Mouse (Mus musculus) intestine, embryonic 14.5 days (tissue): Measurements from ENCODE around the gene Cmtm3. TPM values are rescaled to one million over a fixed set of nuclear protein-coding genes. Genes with fewer than 3 reads are reported as not detected.

Experiments
- ATAC-seq: fragments of 200-750 bp; cut with Nextera tagmentation; replicated peaks from 2 replicates; pipeline ENCODE4 v1.8.0; 2017; ENCODE audit warnings: low read depth, moderate number of reproducible peaks, moderate TSS enrichment, moderate library complexity; ENCODE audit not compliant: low FRiP score, low TSS enrichment
- DNase-seq: peaks from one replicate; pipeline ENCODE4 v3.0.0-alpha.2; 2018; ENCODE audit warnings: low spot score
- H3K27ac ChIP-seq: fragments of 300-500 bp; sonication (generic); 2 replicates; pipeline ENCODE4 v1.5.1; 2014; ENCODE audit warnings: low read depth, mild to moderate bottlenecking, control low read depth
- H3K27me3 ChIP-seq: fragments of 300-500 bp; sonication (generic); replicated peaks from 2 replicates; pipeline ENCODE4 v1.6.1; 2014; ENCODE audit warnings: low read length, control low read depth; ENCODE audit not compliant: control insufficient read depth, insufficient read depth
- H3K36me3 ChIP-seq: fragments of 300-500 bp; sonication (generic); 2 replicates; pipeline ENCODE4 v1.6.1; 2014; ENCODE audit warnings: low read length, control low read depth; ENCODE audit not compliant: control insufficient read depth, insufficient read depth
- H3K4me1 ChIP-seq: fragments of 300-500 bp; sonication (generic); replicated peaks from 2 replicates; pipeline ENCODE4 v1.6.1; 2014; ENCODE audit warnings: low read length, control low read depth, mixed read lengths; ENCODE audit not compliant: control insufficient read depth, insufficient read depth
- H3K4me2 ChIP-seq: fragments of 300-500 bp; sonication (generic); 2 replicates; pipeline ENCODE4 v1.6.1; 2014; ENCODE audit warnings: low read length
- H3K4me3 ChIP-seq: fragments of 300-500 bp; sonication (generic); 2 replicates; pipeline ENCODE4 v1.5.1; 2014; ENCODE audit warnings: low read depth, low read length, control low read depth, mixed read lengths
- H3K9ac ChIP-seq: fragments of 300-500 bp; sonication (generic); 2 replicates; pipeline ENCODE4 v1.6.1; 2014; ENCODE audit warnings: mild to moderate bottlenecking, low read length
- H3K9me3 ChIP-seq: fragments of 300-500 bp; sonication (generic); 2 replicates; pipeline ENCODE4 v1.6.1; 2016; ENCODE audit warnings: low read length, control low read depth; ENCODE audit not compliant: control insufficient read depth
- WGBS: fragments of 180-500 bp; shearing (Covaris S2); extraction: QIAGEN DNeasy Blood & Tissue Kit; methylation state at CpG from one replicate; pipeline ENCODE4 v1.1.7; 2014; 5-methylcytosine and 5-hydroxymethylcytosine counted together
- polyA plus RNA-seq: library from polyadenylated mRNA; unstranded; fragments of >200 nt; fragmentation: Nextera tagmentation; extraction: Ambion mirVana; gene quantifications from 2 replicates; pipeline ENCODE4 v1.2.1, GENCODE M21; 2014

Gene Cmtm3
- polyA plus RNA-seq, 1 experiment from 2014 or later, result 155 TPM

- no peak overlapping the region for H3K27ac ChIP-seq
- peaks cover 27% of the 10 kb centered on the region for H3K4me1 ChIP-seq
- H3K4me2 ChIP-seq, result no peak overlapping the region
- H3K9ac ChIP-seq, result no peak overlapping the region
- no peaks in the 10 kb centered on the region for H3K36me3 ChIP-seq
- no peaks in the 10 kb centered on the region for H3K9me3 ChIP-seq
- H3K4me3 ChIP-seq, result no peak overlapping the region
- ATAC-seq, result no peak
- no peaks in the 10 kb centered on the region for H3K27me3 ChIP-seq
- WGBS, result 87% methylated on average over 6 of the region's 6 CpGs
- DNase-seq, result no peak
Measured at GRCm38 (mm10) chr8:104371121-104371520, 31.9 kb downstream of the Cmtm3 start.

DNA sequence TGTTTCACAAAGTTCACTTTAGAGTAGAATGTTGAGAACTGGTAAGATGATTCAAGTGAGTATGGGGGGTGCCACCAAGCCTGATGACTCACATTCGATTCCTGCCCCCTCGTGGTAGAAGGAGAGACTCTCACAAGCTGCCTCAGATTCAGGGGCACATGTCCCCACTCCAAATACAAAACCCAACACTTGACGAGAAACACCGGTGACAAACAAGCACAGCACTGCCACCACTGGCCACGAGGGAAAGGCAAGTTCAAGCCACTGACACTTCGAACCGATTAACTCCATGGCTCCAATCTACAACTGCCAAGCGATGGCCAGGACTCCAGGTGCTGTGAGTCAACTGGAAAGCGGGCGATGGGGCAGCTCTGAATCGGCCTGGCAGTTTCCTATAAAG is 34.6 kb downstream of the Cmtm3 start:
- DNase-seq (no peak), ATAC-seq (no peak)
- Histone ChIP-seq H3K9ac (no peak overlapping the region), H3K36me3 (no peaks in the 10 kb centered on the region), H3K9me3 (no peaks in the 10 kb centered on the region), H3K4me1 (peaks cover 33% of the 10 kb centered on the region), H3K4me3 (no peak overlapping the region), H3K4me2 (peak overlapping the region; percentile 26), H3K27me3 (no peaks in the 10 kb centered on the region), H3K27ac (peak overlapping the region; percentile 78)
- WGBS, result 80% methylated on average over 11 of the region's 11 CpGs

- no peaks in the 10 kb centered on the region for H3K9me3 ChIP-seq
- H3K4me2 ChIP-seq, result peak overlapping the region; percentile 26
- peak overlapping the region; percentile 78 for H3K27ac ChIP-seq
- no peak overlapping the region for H3K9ac ChIP-seq
- no peak overlapping the region for H3K4me3 ChIP-seq
- H3K27me3 ChIP-seq, result no peaks in the 10 kb centered on the region
- H3K36me3 ChIP-seq, result no peaks in the 10 kb centered on the region
- DNase-seq (no peak), ATAC-seq (no peak)
- WGBS, result 64% methylated on average over 11 of the region's 11 CpGs
- H3K4me1 ChIP-seq, result peaks cover 29% of the 10 kb centered on the region
Measured at GRCm38 (mm10) chr8:104374269-104374668, 35.1 kb downstream of the Cmtm3 start.

DNA sequence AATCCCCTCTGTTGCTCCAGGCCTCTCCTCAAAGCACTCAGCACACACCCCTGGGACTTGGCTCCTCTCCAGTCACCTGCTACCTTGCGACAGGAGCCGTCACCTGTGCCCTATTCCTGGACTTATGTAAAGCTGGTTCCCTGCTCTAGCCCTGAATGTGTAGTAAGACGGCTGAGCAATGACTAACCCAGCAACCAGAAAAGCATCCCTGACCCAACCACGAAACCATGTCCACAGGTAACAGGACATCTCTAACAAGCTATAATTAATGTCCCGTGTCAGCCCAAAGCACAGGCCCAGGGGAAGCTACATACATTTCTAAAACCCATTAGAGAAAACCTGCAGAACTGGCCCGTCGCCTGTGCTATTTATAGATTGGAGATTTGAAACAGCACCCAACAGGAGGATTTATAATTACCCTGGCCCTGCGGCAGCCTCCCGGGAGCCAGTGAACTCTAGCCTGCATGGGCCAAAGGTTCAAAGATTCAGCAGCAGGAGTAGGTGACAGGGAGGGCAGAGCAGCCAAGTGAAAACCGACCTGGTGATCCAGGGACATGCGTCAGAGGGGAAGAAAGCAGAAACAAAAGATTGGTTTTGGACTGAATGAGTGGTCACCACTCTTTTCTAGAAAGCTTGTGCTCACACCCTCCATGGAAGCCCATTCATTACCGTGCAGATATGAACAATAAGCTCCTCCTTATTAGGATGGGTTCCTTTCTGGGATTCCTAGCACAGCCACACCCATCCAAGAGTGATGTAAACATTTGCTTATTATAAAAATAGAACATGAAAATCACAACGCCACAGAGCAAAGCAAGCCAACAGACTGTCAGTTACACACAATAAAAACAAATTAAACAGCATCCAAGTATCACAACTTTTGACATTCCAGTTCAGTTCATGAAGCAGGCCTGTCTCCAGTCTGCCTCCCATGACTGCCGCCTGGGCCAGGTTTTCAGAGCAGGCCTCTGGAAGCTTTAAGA is 35.9 kb downstream of the Cmtm3 start:
- Histone ChIP-seq H3K36me3 (no peaks in the 10 kb centered on the region), H3K27ac (peak overlapping the region; percentile 78), H3K27me3 (no peaks in the 10 kb centered on the region), H3K9ac (peak overlapping the region; percentile 20; the same call in 1 of the 2 replicates), H3K4me1 (peaks cover 28% of the 10 kb centered on the region), H3K9me3 (no peaks in the 10 kb centered on the region), H3K4me3 (no peak overlapping the region), H3K4me2 (peak overlapping the region; percentile 21)
- 27% methylated on average over 14 of the region's 14 CpGs for WGBS
- peak; percentile 81 for ATAC-seq
- DNase-seq, result peak; percentile 80

GRCm38 (mm10) chr8:104375959-104376358 is 36.7 kb downstream of the Cmtm3 start:
- no peak for DNase-seq
- no peak for ATAC-seq
- H3K4me2 ChIP-seq, result peak overlapping the region; percentile 21; the same call in 1 of the 2 replicates
- peak overlapping the region; percentile 20; the same call in 1 of the 2 replicates for H3K9ac ChIP-seq
- H3K27me3 ChIP-seq, result no peaks in the 10 kb centered on the region
- H3K27ac ChIP-seq, result peak overlapping the region; percentile 78
- no peaks in the 10 kb centered on the region for H3K36me3 ChIP-seq
- H3K9me3 ChIP-seq, result no peaks in the 10 kb centered on the region
- no peak overlapping the region for H3K4me3 ChIP-seq
- peaks cover 28% of the 10 kb centered on the region for H3K4me1 ChIP-seq
- 60% methylated on average over 5 of the region's 5 CpGs for WGBS

DNA sequence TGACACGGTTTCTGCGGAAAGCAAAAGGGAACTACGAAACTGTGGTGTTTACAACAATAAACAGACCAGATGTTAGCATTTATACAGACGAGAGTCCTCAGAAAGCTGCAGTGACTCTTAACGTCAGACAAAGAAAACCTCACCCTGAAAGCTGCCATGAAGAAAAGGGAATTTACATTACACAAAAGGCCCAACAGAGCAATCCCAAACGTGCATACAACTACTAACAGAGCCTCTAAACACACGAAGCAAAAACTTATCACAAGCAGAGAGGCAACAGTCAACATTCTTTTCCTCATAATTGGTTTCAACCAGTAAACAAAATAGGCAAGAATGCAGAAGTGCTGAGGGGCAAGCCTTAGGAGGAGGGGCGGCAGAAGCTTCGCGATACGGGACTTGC is 37.5 kb downstream of the Cmtm3 start:
- ATAC-seq, result no peak
- H3K4me3 ChIP-seq, result no peak overlapping the region
- WGBS, result 56% methylated on average over 11 of the region's 11 CpGs
- H3K36me3 ChIP-seq, result no peaks in the 10 kb centered on the region
- H3K9ac ChIP-seq, result no peak overlapping the region
- peaks cover 28% of the 10 kb centered on the region for H3K4me1 ChIP-seq
- no peak overlapping the region; the same call in 1 of the 2 replicates for H3K4me2 ChIP-seq
- peak overlapping the region; percentile 36; the same call in 1 of the 2 replicates for H3K27ac ChIP-seq
- H3K9me3 ChIP-seq, result no peaks in the 10 kb centered on the region
- no peak for DNase-seq
- no peaks in the 10 kb centered on the region for H3K27me3 ChIP-seq

GRCm38 (mm10) chr8:104379301-104379836 is 40.2 kb downstream of the Cmtm3 start:
- Histone ChIP-seq H3K27me3 (no peaks in the 10 kb centered on the region), H3K27ac (no peak overlapping the region), H3K9ac (no peak overlapping the region), H3K4me3 (no peak overlapping the region), H3K36me3 (no peaks in the 10 kb centered on the region), H3K9me3 (no peaks in the 10 kb centered on the region), H3K4me1 (peaks cover 38% of the 10 kb centered on the region), H3K4me2 (no peak overlapping the region)
- WGBS, result 64% methylated on average over 10 of the region's 10 CpGs
- ATAC-seq, result no peak
- DNase-seq, result no peak

- no peak for DNase-seq
- 76% methylated on average over 7 of the region's 7 CpGs for WGBS
- Histone ChIP-seq H3K9ac (no peak overlapping the region), H3K4me2 (no peak overlapping the region), H3K4me3 (no peak overlapping the region), H3K36me3 (no peaks in the 10 kb centered on the region), H3K4me1 (peaks cover 35% of the 10 kb centered on the region), H3K9me3 (no peaks in the 10 kb centered on the region), H3K27ac (no peak overlapping the region), H3K27me3 (no peaks in the 10 kb centered on the region)
- no peak for ATAC-seq
Measured at GRCm38 (mm10) chr8:104380269-104380668, 41.1 kb downstream of the Cmtm3 start.
